In the genomic region with DNA sequence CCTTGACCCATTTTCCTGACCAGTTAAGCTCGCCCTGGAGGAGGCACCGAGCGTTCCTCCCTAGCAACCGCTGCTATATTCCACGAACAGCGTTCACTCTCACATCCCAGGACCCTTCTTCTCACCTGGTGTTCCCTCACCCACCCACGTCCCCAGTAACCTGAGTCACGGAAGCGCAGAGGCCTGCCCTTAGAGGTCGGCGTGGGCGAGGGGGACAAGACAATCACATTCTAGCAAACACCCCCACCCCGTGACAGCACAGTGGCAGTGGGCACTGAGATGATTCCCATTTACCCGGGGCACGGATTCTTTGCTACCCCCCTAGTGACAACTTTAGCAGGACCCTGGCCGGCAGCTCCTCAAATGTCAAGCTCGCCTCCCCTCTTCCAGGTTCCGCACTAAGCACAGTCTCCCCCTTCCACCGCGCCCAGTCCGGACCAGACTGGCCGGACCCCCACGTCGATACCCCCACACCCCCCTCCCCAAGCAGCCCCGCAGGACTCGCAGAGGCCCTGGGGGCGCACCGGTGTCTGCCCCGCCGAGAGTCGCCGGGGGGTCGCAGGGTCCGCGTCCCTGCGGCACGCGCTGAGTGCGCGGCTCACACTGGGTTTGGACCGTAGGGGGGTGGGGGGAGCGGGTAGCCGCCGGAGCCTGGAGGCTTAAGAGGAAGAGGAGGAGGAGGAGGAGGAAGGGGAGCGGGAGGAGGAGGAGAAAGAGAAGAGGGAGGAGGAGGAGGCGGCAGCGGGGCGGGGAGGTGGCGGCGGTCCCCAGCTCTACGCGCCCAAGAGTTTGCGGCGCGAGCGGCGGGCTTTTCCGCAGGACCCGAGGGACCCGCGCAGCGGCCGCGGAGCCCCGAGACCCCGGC, we compare ENCODE assay signal across 8 mouse cellular contexts. TPM values are rescaled to one million over a fixed set of nuclear protein-coding genes. Genes with fewer than 3 reads are reported as not detected.
DNase-seq lines count a peak whose midpoint lies in the region; ATAC-seq and TF ChIP-seq lines count a peak whose summit lies in the region.

A gene (plus strand): TSS at position 735 of the 865 bp plus-strand sequence.

- H3K27ac ChIP-seq in forebrain, embryonic 11.5 days (ENCODE audit: low read depth, low read length): no peak within 1 kb of the TSS
- no peak within 1 kb of the TSS for H3K27ac ChIP-seq in intestine, embryonic 15.5 days
- H3K27ac ChIP-seq in liver, embryonic 15.5 days (replicated peaks): no peak within 1 kb of the TSS

- no peak for ATAC-seq in G1E (ENCODE audit: extremely low read depth, insufficient number of reproducible peaks, low FRiP score, poor library complexity, severe bottlenecking)
- ATAC-seq in forebrain, embryonic 11.5 days (replicated peaks; ENCODE audit: low FRiP score): peak; percentile 39; the same call in 1 of the 2 replicates
- peak; percentile 40 for ATAC-seq in intestine, embryonic 15.5 days
- peak; percentile 41; the same call in 1 of the 2 replicates for ATAC-seq in liver, embryonic 15.5 days (ENCODE audit: insufficient read depth)

- peak within 1 kb of the TSS; percentile 57 for H3K9ac ChIP-seq in forebrain, embryonic 11.5 days (ENCODE audit: low read length)
- H3K9ac ChIP-seq in intestine, embryonic 15.5 days: peak within 1 kb of the TSS; percentile 65
- H3K9ac ChIP-seq in liver, embryonic 15.5 days: peak within 1 kb of the TSS; percentile 21; the same call in 1 of the 2 replicates

- H3K4me2 ChIP-seq in forebrain, embryonic 11.5 days (ENCODE audit: low read depth, low read length, severe bottlenecking): peak within 1 kb of the TSS; percentile 99
- peak within 1 kb of the TSS; percentile 99 for H3K4me2 ChIP-seq in intestine, embryonic 15.5 days (replicated peaks)
- peak within 1 kb of the TSS; percentile 70 for H3K4me2 ChIP-seq in liver, embryonic 15.5 days

- peaks cover 14% of the 10 kb centered on the region; the same call in 1 of the 2 replicates for H3K27me3 ChIP-seq in G1E (ENCODE audit: insufficient read depth, low read length)
- peaks cover 34% of the 10 kb centered on the region for H3K27me3 ChIP-seq in forebrain, embryonic 11.5 days (ENCODE audit: control insufficient read depth, insufficient read depth, low read length)
- peaks cover 26% of the 10 kb centered on the region for H3K27me3 ChIP-seq in intestine, embryonic 15.5 days (replicated peaks)
- peaks cover 60% of the 10 kb centered on the region for H3K27me3 ChIP-seq in liver, embryonic 15.5 days

- WGBS in forebrain, embryonic 11.5 days: under 1% methylated on average over 65 of the region's 66 CpGs
- WGBS in intestine, embryonic 15.5 days: under 1% methylated on average over 64 of the region's 66 CpGs
- WGBS in liver, embryonic 15.5 days (ENCODE audit: insufficient replicate concordance): 2% methylated on average over 62 of the region's 66 CpGs

- H3K4me3 ChIP-seq in G1E (ENCODE audit: low read depth, low read length): peak within 1 kb of the TSS; percentile 25; the same call in 1 of the 2 replicates
- peak within 1 kb of the TSS; percentile 67 for H3K4me3 ChIP-seq in forebrain, embryonic 11.5 days (ENCODE audit: low read depth, low read length)
- peak within 1 kb of the TSS; percentile 68 for H3K4me3 ChIP-seq in intestine, embryonic 15.5 days (replicated peaks)
- peak within 1 kb of the TSS; percentile 55 for H3K4me3 ChIP-seq in liver, embryonic 15.5 days (replicated peaks)

- no peaks in the 10 kb centered on the region for H3K36me3 ChIP-seq in G1E (replicated peaks)
- H3K36me3 ChIP-seq in forebrain, embryonic 11.5 days (ENCODE audit: control insufficient read depth, insufficient read depth, low read length): no peaks in the 10 kb centered on the region
- no peaks in the 10 kb centered on the region for H3K36me3 ChIP-seq in intestine, embryonic 15.5 days
- H3K36me3 ChIP-seq in liver, embryonic 15.5 days (replicated peaks): no peaks in the 10 kb centered on the region

- peaks cover 18% of the 10 kb centered on the region for H3K9me3 ChIP-seq in G1E (replicated peaks)
- no peaks in the 10 kb centered on the region for H3K9me3 ChIP-seq in forebrain, embryonic 11.5 days (ENCODE audit: control insufficient read depth, low read length)
- no peaks in the 10 kb centered on the region for H3K9me3 ChIP-seq in intestine, embryonic 15.5 days
- H3K9me3 ChIP-seq in liver, embryonic 15.5 days (replicated peaks): no peaks in the 10 kb centered on the region

- TF ChIP-seq CTCF in G1E (IDR thresholded peaks at IDR 0.05; ENCODE audit: low read depth, low read length): no peak

- no peak for DNase-seq in frontal cortex, adult 2 months (ENCODE audit: extremely low spot score in 1 of 2, low spot score in 1 of 2)
- DNase-seq in frontal cortex, postnatal 25 days (ENCODE audit: low spot score in 2 of 2): no peak
- DNase-seq in G1E (ENCODE audit: low spot score) (no peak), MN1 (ENCODE audit: low spot score) (no peak)
- DNase-seq in forebrain, embryonic 11.5 days (ENCODE audit: low spot score): peak; percentile 65
- DNase-seq in right cerebral cortex, adult 2 months (ENCODE audit: low spot score in 2 of 2): peak; percentile 21 to 57

- H3K4me1 ChIP-seq in G1E (ENCODE audit: insufficient read depth, low read depth, low read length): no peaks in the 10 kb centered on the region
- peaks cover 12% of the 10 kb centered on the region for H3K4me1 ChIP-seq in forebrain, embryonic 11.5 days (replicated peaks; ENCODE audit: control insufficient read depth, insufficient read depth, low read length)
- peaks cover 22% of the 10 kb centered on the region; the same call in 1 of the 2 replicates for H3K4me1 ChIP-seq in intestine, embryonic 15.5 days (replicated peaks)
- H3K4me1 ChIP-seq in liver, embryonic 15.5 days (replicated peaks): peaks cover 5% of the 10 kb centered on the region; the same call in 1 of the 2 replicates

RNA-seq across cellular contexts. Expression of the gene that starts here (rescaled TPM):
- 19.5 and 21.1 TPM in 2 replicates for polyA plus RNA-seq in frontal cortex, adult 2 months (2012; rRNA removed)
- total RNA-seq in G1E (2014; fragmentation: Nextera tagmentation) (not detected in 2 replicates), G1E (2017) (0.05 and 0.06 TPM in 2 replicates)
- not detected in 2 replicates for polyA plus RNA-seq in G1E (2012)
- 0.07 TPM in 1 of 2 replicates, not detected in the other for polyA plus RNA-seq in forebrain, embryonic 11.5 days (2014; fragmentation: Nextera tagmentation; extraction: Ambion mirVana)
- 0.49 and 0.64 TPM in 2 replicates for polyA plus RNA-seq in intestine, embryonic 15.5 days (2015; fragmentation: Nextera tagmentation; extraction: Ambion mirVana)
- polyA plus RNA-seq in liver, embryonic 15.5 days (2015; fragmentation: Nextera tagmentation; extraction: Ambion mirVana): 0.25 and 0.28 TPM in 2 replicates

Comparison
In these comparisons a context has a peak if more than half of its experiments do, and no peak if none do; other contexts are left out.
1. RNA of the gene that starts here (polyA plus RNA-seq): 19.5 to 21.1 TPM in frontal cortex, adult 2 months; 0.49 to 0.64 TPM in intestine, embryonic 15.5 days, 0.25 to 0.28 TPM in liver, embryonic 15.5 days, 0.07 TPM in forebrain, embryonic 11.5 days and not detected in G1E; every median in the first group is over 10 times any median in the second.
2. Peak in DNase-seq, ATAC-seq, H3K4me3 ChIP-seq, H3K9ac ChIP-seq and H3K4me2 ChIP-seq in forebrain, embryonic 11.5 days; RNA of the gene not detected or under 1 TPM.
3. Peak in ATAC-seq, H3K4me3 ChIP-seq, H3K9ac ChIP-seq and H3K4me2 ChIP-seq in intestine, embryonic 15.5 days; RNA of the gene not detected or under 1 TPM.
4. Peak in ATAC-seq, H3K4me3 ChIP-seq, H3K9ac ChIP-seq and H3K4me2 ChIP-seq in liver, embryonic 15.5 days; RNA of the gene not detected or under 1 TPM.
5. DNase-seq: peak in right cerebral cortex, adult 2 months (2 of 2); none in frontal cortex, adult 2 months (0 of 2), frontal cortex, postnatal 25 days (0 of 2), G1E (single experiment) and MN1 (single experiment).
6. Peak in every context shown above with its lines, with median percentiles within 50 percentile points of each other: H3K4me3 ChIP-seq, H3K4me2 ChIP-seq and H3K9ac ChIP-seq.